Mouse (Mus musculus) liver, embryonic 15.5 days (tissue): ENCODE measurements around the gene Eef1b2. TPM values are rescaled to one million over a fixed set of nuclear protein-coding genes. Genes with fewer than 3 reads are reported as not detected.
"Not testable (repeated sequence)": the region's sequence is repeated elsewhere in the genome, so short reads cannot be mapped to it uniquely, and the experiment has no call there.

Experiments used
- ATAC-seq: fragments of 200-750 bp; cut with Nextera tagmentation; 2 replicates; pipeline ENCODE4 v1.8.0; 2017; ENCODE audit warnings: moderate number of reproducible peaks, mild to moderate bottlenecking, moderate library complexity; ENCODE audit not compliant: insufficient read depth
- H3K27ac ChIP-seq: fragments of 300-500 bp; sonication (generic); replicated peaks from 2 replicates; pipeline ENCODE4 v1.5.1; 2015; ENCODE audit warnings: mild to moderate bottlenecking, inconsistent platforms
- H3K27me3 ChIP-seq: fragments of 300-500 bp; sonication (generic); 2 replicates; pipeline ENCODE4 v1.6.1; 2015; ENCODE audit warnings: mild to moderate bottlenecking, inconsistent platforms
- H3K36me3 ChIP-seq: fragments of 300-500 bp; sonication (generic); replicated peaks from 2 replicates; pipeline ENCODE4 v1.6.1; 2015; ENCODE audit warnings: moderate library complexity, mild to moderate bottlenecking, inconsistent platforms
- H3K4me1 ChIP-seq: fragments of 300-500 bp; sonication (generic); replicated peaks from 2 replicates; pipeline ENCODE4 v1.6.1; 2015; ENCODE audit warnings: inconsistent platforms
- H3K4me2 ChIP-seq: fragments of 300-500 bp; sonication (generic); 2 replicates; pipeline ENCODE4 v1.6.1; 2015; ENCODE audit warnings: moderate library complexity, mild to moderate bottlenecking, inconsistent platforms
- H3K4me3 ChIP-seq: fragments of 300-500 bp; sonication (generic); replicated peaks from 2 replicates; pipeline ENCODE4 v1.5.1; 2015; ENCODE audit warnings: mild to moderate bottlenecking, inconsistent platforms
- H3K9ac ChIP-seq: fragments of 300-500 bp; sonication (generic); 2 replicates; pipeline ENCODE4 v1.6.1; 2015; ENCODE audit warnings: moderate library complexity, mild to moderate bottlenecking, inconsistent platforms
- H3K9me3 ChIP-seq: fragments of 300-500 bp; sonication (generic); replicated peaks from 2 replicates; pipeline ENCODE4 v1.6.1; 2016; ENCODE audit warnings: inconsistent platforms
- WGBS: fragments of 180-500 bp; shearing (Covaris S2); methylation state at CpG from one replicate; pipeline ENCODE4 v1.1.7; 2015; ENCODE audit warnings: mixed read lengths; ENCODE audit not compliant: insufficient replicate concordance; 5-methylcytosine and 5-hydroxymethylcytosine counted together
- polyA plus RNA-seq: library from polyadenylated mRNA; unstranded; fragments of >200 nt; fragmentation: Nextera tagmentation; extraction: Ambion mirVana; gene quantifications from 2 replicates; pipeline ENCODE4 v1.2.1, GENCODE M21; 2015

The Eef1b2 gene
- polyA plus RNA-seq, 1 experiment from 2014 or later: 246 TPM

GRCm38 (mm10) chr1:63176259-63176603, 394 bp upstream of the Eef1b2 start:
- H3K4me3 ChIP-seq: peak overlapping the region; percentile 90
- peak; percentile 18 for ATAC-seq
- WGBS: 0% methylated on average over 14 of the region's 14 CpGs
- peaks cover 36% of the 10 kb centered on the region for H3K4me1 ChIP-seq
- H3K36me3 ChIP-seq: peaks cover 42% of the 10 kb centered on the region
- peak overlapping the region; percentile 84 for H3K4me2 ChIP-seq
- H3K9me3 ChIP-seq: no peaks in the 10 kb centered on the region
- peak overlapping the region; percentile 93 for H3K9ac ChIP-seq
- H3K27ac ChIP-seq: peak overlapping the region; percentile 88
- H3K27me3 ChIP-seq: no peaks in the 10 kb centered on the region

GRCm38 (mm10) chr1:63178308-63178707, 1.7 kb downstream of the Eef1b2 start:
- H3K4me2 ChIP-seq: peak overlapping the region; percentile 84
- WGBS: 43% methylated on average over 3 of the region's 3 CpGs
- H3K36me3 ChIP-seq: peaks cover 33% of the 10 kb centered on the region
- peak overlapping the region; percentile 93; the same call in 1 of the 2 replicates for H3K9ac ChIP-seq
- H3K27me3 ChIP-seq: no peaks in the 10 kb centered on the region
- ATAC-seq: no peak
- H3K9me3 ChIP-seq: no peaks in the 10 kb centered on the region
- peak overlapping the region; percentile 90 for H3K4me3 ChIP-seq
- H3K4me1 ChIP-seq: peaks cover 36% of the 10 kb centered on the region
- peak overlapping the region; percentile 88; the same call in 1 of the 2 replicates for H3K27ac ChIP-seq

GRCm38 (mm10) chr1:63180122-63180521, 3.5 kb downstream of the Eef1b2 start:
- no peak overlapping the region for H3K9ac ChIP-seq
- peaks cover 27% of the 10 kb centered on the region for H3K4me1 ChIP-seq
- no peak overlapping the region for H3K4me3 ChIP-seq
- no peak overlapping the region for H3K4me2 ChIP-seq
- no peak overlapping the region for H3K27ac ChIP-seq
- WGBS: 77% methylated on average over 4 of the region's 4 CpGs
- H3K36me3 ChIP-seq: peaks cover 33% of the 10 kb centered on the region
- no peak for ATAC-seq
- H3K27me3 ChIP-seq: no peaks in the 10 kb centered on the region
- no peaks in the 10 kb centered on the region for H3K9me3 ChIP-seq

- H3K4me2 ChIP-seq, H3K9ac ChIP-seq, H3K4me3 ChIP-seq, ATAC-seq, H3K9me3 ChIP-seq, H3K27me3 ChIP-seq: not testable (repeated sequence)
- H3K27ac ChIP-seq: 0 out of 2 replicates have a peak overlapping the region, but pooled peaks have one; percentile 4
- WGBS: 62% methylated on average over 4 of the region's 4 CpGs
- H3K36me3 ChIP-seq: peaks cover 33% of the 10 kb centered on the region
- peaks cover 23% of the 10 kb centered on the region for H3K4me1 ChIP-seq
These were observed 4.0 kb downstream of the Eef1b2 start for GRCm38 (mm10) chr1:63180575-63180974.

DNA sequence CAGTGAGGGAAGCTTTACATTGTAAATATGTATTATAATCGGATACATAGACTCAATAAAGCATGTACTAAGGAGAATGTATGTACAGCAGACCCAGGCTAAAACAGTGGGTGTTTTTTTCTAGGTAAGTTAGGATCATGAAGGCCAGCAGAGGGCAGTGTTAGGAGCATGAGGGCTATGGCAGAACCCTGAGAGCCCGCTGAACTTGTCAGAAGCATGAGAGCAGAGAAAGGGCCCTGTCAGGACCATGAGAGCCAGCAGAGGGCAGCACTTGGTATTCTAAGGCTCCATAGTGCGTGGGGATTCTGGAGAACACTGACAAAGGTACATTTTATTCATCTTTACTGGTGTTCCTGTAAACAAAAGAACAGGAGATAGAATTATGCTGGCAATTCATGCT, 4.4 kb downstream of the Eef1b2 start:
- Histone ChIP-seq H3K4me3 (no peak overlapping the region), H3K9me3 (no peaks in the 10 kb centered on the region), H3K4me1 (peaks cover 20% of the 10 kb centered on the region), H3K27ac (0 out of 2 replicates have a peak overlapping the region, but pooled peaks have one; percentile 4), H3K27me3 (no peaks in the 10 kb centered on the region), H3K4me2 (no peak overlapping the region), H3K9ac (no peak overlapping the region), H3K36me3 (peaks cover 33% of the 10 kb centered on the region)
- WGBS: 5% methylated on average over 3 of the region's 3 CpGs
- peak; percentile 60 for ATAC-seq

- peaks cover 20% of the 10 kb centered on the region for H3K4me1 ChIP-seq
- WGBS: 89% methylated on average over 1 of the region's 1 CpGs
- H3K27me3 ChIP-seq: no peaks in the 10 kb centered on the region
- no peak overlapping the region for H3K27ac ChIP-seq
- ATAC-seq: no peak
- H3K4me2 ChIP-seq: no peak overlapping the region
- H3K4me3 ChIP-seq: no peak overlapping the region
- peaks cover 33% of the 10 kb centered on the region for H3K36me3 ChIP-seq
- H3K9me3 ChIP-seq: no peaks in the 10 kb centered on the region
- no peak overlapping the region for H3K9ac ChIP-seq
These were observed 4.9 kb downstream of the Eef1b2 start for GRCm38 (mm10) chr1:63181480-63181879.

DNA sequence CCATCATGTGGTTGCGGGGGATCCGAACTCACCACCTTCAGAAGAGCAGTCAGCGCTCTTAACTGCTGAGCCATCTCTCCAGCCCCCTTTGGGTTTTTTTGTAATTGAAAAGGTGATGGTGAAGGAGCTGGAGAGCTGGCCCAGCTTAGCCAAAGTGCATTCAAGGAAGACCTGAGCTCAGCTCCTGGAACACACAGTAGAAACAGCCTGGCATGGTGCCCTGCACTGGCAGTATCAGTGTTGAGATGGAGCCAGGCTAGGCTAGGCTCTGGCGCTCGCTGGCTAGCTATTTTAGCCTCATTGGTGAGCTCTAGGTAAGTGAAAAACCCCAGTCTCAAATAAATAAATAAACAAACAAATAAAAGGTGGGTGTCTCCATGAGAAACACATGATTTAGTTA, 5.6 kb downstream of the Eef1b2 start:
- no peak for ATAC-seq
- H3K27me3 ChIP-seq: no peaks in the 10 kb centered on the region
- no peak overlapping the region for H3K4me3 ChIP-seq
- H3K9me3 ChIP-seq: no peaks in the 10 kb centered on the region
- peaks cover 20% of the 10 kb centered on the region for H3K4me1 ChIP-seq
- H3K9ac ChIP-seq: no peak overlapping the region
- 72% methylated on average over 5 of the region's 5 CpGs for WGBS
- peaks cover 33% of the 10 kb centered on the region for H3K36me3 ChIP-seq
- no peak overlapping the region for H3K27ac ChIP-seq
- no peak overlapping the region for H3K4me2 ChIP-seq

GRCm38 (mm10) chr1:63182636-63183270, 6.1 kb downstream of the Eef1b2 start:
- H3K36me3 ChIP-seq: peaks cover 33% of the 10 kb centered on the region
- H3K4me2 ChIP-seq: no peak overlapping the region
- H3K27me3 ChIP-seq: no peaks in the 10 kb centered on the region
- no peak overlapping the region for H3K9ac ChIP-seq
- ATAC-seq: no peak
- H3K4me1 ChIP-seq: peaks cover 15% of the 10 kb centered on the region
- no peak overlapping the region for H3K4me3 ChIP-seq
- 63% methylated on average over 10 of the region's 10 CpGs for WGBS
- no peak overlapping the region for H3K27ac ChIP-seq
- H3K9me3 ChIP-seq: no peaks in the 10 kb centered on the region

DNA sequence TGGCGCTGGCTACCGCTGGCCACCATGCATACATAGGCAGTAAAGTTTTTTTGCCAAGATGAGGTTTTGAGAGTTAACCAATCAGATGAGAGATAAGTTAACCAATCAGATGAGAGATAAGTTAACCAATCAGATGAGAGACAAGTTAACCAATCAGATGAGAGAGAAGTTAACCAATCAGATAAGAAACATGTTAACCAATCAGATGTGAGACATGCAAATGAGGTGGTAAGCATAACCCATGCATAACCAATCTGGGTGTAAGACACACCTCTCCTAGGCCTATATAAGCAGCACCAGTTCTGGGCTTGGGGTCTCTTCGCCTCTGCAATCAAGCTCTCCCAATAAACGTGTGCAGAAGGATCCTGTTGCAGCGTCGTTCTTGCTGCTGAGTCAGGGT, 8.8 kb downstream of the Eef1b2 start:
- H3K4me1 ChIP-seq, H3K4me2 ChIP-seq, H3K9ac ChIP-seq, H3K4me3 ChIP-seq, ATAC-seq, H3K27ac ChIP-seq, H3K27me3 ChIP-seq, H3K9me3 ChIP-seq: not testable (repeated sequence)
- WGBS: 82% methylated on average over 6 of the region's 6 CpGs
- H3K36me3 ChIP-seq: peaks cover 10% of the 10 kb centered on the region; the same call in 1 of the 2 replicates

- Histone ChIP-seq H3K4me1 (no peaks in the 10 kb centered on the region), H3K4me3 (no peak overlapping the region), H3K9me3 (no peaks in the 10 kb centered on the region), H3K36me3 (no peaks in the 10 kb centered on the region), H3K27me3 (peaks cover 3% of the 10 kb centered on the region; the same call in 1 of the 2 replicates), H3K4me2 (no peak overlapping the region), H3K27ac (no peak overlapping the region), H3K9ac (no peak overlapping the region)
- 62% methylated on average over 3 of the region's 3 CpGs for WGBS
- no peak for ATAC-seq
These were observed 11.9 kb downstream of the Eef1b2 start for GRCm38 (mm10) chr1:63188536-63188935.

DNA sequence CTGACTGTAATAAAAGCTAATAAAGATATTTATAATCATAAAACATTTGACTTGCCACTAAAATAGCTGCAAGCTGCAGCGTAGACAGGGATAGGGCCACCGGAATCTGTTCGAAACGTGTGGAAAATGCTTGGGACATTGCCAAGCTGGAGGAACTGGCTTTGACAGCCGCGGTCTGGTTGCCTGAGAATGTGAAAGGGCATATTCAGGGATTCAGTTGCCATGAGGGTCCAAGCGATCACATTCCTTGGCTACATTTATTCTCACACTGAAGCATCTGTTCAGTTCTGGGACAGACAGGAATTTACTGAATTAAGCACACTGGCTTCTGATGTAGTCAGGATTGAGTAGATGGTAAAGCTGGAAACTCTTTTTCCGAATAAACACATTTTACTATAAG, 14.2 kb downstream of the Eef1b2 start:
- H3K4me1 ChIP-seq: no peaks in the 10 kb centered on the region
- H3K36me3 ChIP-seq: no peaks in the 10 kb centered on the region
- WGBS: 70% methylated on average over 8 of the region's 8 CpGs
- H3K27ac ChIP-seq: no peak overlapping the region
- H3K27me3 ChIP-seq: peaks cover 3% of the 10 kb centered on the region; the same call in 1 of the 2 replicates
- no peak overlapping the region for H3K4me3 ChIP-seq
- no peaks in the 10 kb centered on the region for H3K9me3 ChIP-seq
- ATAC-seq: no peak
- no peak overlapping the region for H3K9ac ChIP-seq
- H3K4me2 ChIP-seq: no peak overlapping the region
